Mouse (Mus musculus): ENCODE measurements around the gene Kit. TPM values are rescaled to one million over a fixed set of nuclear protein-coding genes. Genes with fewer than 3 reads are reported as not detected.

The Kit gene
- total RNA-seq, 1 experiment, result 37.3 TPM

GRCm38 (mm10) chr5:75574151-75574851 is 415 bp upstream of the Kit start:
- Histone ChIP-seq H3K4me3 (ENCODE audit: insufficient read depth in 1 of 2, low read depth in 1 of 2, low read length in 2 of 2, poor library complexity in 1 of 2, severe bottlenecking in 1 of 2) (peak overlapping the region; percentile 70 to 85), H3K9me3 (ENCODE audit: control insufficient read depth, insufficient read depth, low read depth, low read length) (no peaks in the 10 kb centered on the region), H3K4me1 (ENCODE audit: control insufficient read depth in 2 of 2, insufficient read depth in 2 of 2, low read length in 2 of 2, poor library complexity in 1 of 2) (peaks cover 0 to 4% of the 10 kb centered on the region in 2 experiments; a peak in 1 of 4 replicates), H3K36me3 (ENCODE audit: control insufficient read depth, insufficient read depth, low read length, poor library complexity, severe bottlenecking) (no peaks in the 10 kb centered on the region), H3K9ac (ENCODE audit: insufficient read depth, low read depth, low read length, poor library complexity, severe bottlenecking) (peak overlapping the region; percentile 72), H3K27ac (ENCODE audit: insufficient read depth, low read depth, low read length, poor library complexity, severe bottlenecking) (no peak overlapping the region)
- peak; percentile 47 for DNase-seq (ENCODE audit: low read depth, low spot score)
- TF ChIP-seq CHD2 (IDR thresholded peaks at IDR 0.05; ENCODE audit: low read depth, low read length) (no peak), MAFK (IDR thresholded peaks at IDR 0.05; ENCODE audit: insufficient read depth, low read depth, low read length) (no peak), ZC3H11A (IDR thresholded peaks at IDR 0.05; ENCODE audit: borderline replicate concordance, low read depth, low read length) (no peak), ZNF384 (IDR thresholded peaks at IDR 0.05; ENCODE audit: low read depth, low read length) (no peak), HCFC1 (IDR thresholded peaks at IDR 0.05; ENCODE audit: borderline replicate concordance, insufficient read depth, low read length) (no peak)
- in situ Hi-C loops (cut with MboI; ENCODE audit: low sequenced_read_pairs in 2 of 2, unreplicated experiment in 2 of 2), result no loop called here

- no peak for TF ChIP-seq ZC3H11A (IDR thresholded peaks at IDR 0.05; ENCODE audit: borderline replicate concordance, low read depth, low read length)
- 0 out of 2 replicates have a peak, but pooled peaks have one; percentile 20 for TF ChIP-seq HCFC1 (IDR thresholded peaks at IDR 0.05; ENCODE audit: borderline replicate concordance, insufficient read depth, low read length)
- no peak for TF ChIP-seq CHD2 (IDR thresholded peaks at IDR 0.05; ENCODE audit: low read depth, low read length)
- TF ChIP-seq MAFK (IDR thresholded peaks at IDR 0.05; ENCODE audit: insufficient read depth, low read depth, low read length), result no peak
- TF ChIP-seq ZNF384 (IDR thresholded peaks at IDR 0.05; ENCODE audit: low read depth, low read length), result peak; percentile 88
- no peaks in the 10 kb centered on the region for H3K36me3 ChIP-seq (ENCODE audit: control insufficient read depth, insufficient read depth, low read length, poor library complexity, severe bottlenecking)
- DNase-seq (ENCODE audit: low read depth, low spot score), result peak; percentile 33
- H3K4me1 ChIP-seq (ENCODE audit: control insufficient read depth in 2 of 2, insufficient read depth in 2 of 2, low read length in 2 of 2, poor library complexity in 1 of 2), result peaks cover 0 to 4% of the 10 kb centered on the region in 2 experiments; a peak in 1 of 4 replicates
- peak overlapping the region; percentile 18 for H3K27ac ChIP-seq (ENCODE audit: insufficient read depth, low read depth, low read length, poor library complexity, severe bottlenecking)
- H3K4me3 ChIP-seq (ENCODE audit: insufficient read depth in 1 of 2, low read depth in 1 of 2, low read length in 2 of 2, poor library complexity in 1 of 2, severe bottlenecking in 1 of 2), result peak overlapping the region; percentile 70 to 85
- peak overlapping the region; percentile 64 for H3K9ac ChIP-seq (ENCODE audit: insufficient read depth, low read depth, low read length, poor library complexity, severe bottlenecking)
- in situ Hi-C loops (cut with MboI; ENCODE audit: low sequenced_read_pairs in 2 of 2, unreplicated experiment in 2 of 2), result no loop called here
- H3K9me3 ChIP-seq (ENCODE audit: control insufficient read depth, insufficient read depth, low read depth, low read length), result no peaks in the 10 kb centered on the region
These were observed 1.1 kb downstream of the Kit start for GRCm38 (mm10) chr5:75575567-75576515.

DNA sequence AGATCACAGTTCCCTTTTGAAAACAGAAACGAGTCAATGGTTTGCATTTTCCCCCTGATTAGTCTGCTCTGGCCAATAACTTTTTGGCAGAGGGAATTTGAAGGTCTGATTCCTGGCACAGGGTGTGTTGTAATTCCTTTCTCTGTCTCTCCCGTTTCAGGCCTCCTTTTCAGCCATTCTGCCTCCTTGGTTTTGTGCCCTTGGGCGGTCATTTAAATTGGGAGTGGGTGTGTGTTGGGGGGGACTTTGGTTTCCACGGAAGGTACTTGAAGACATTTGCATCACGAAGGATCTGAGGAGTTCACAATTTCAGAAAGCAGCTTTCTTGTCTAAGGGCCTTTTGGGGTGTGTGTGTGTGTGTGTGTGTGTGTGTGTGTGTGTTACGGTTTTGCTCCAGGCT is 2.0 kb downstream of the Kit start:
- in situ Hi-C loops (cut with MboI; ENCODE audit: low sequenced_read_pairs in 2 of 2, unreplicated experiment in 2 of 2), result no loop called here
- Histone ChIP-seq H3K36me3 (ENCODE audit: control insufficient read depth, insufficient read depth, low read length, poor library complexity, severe bottlenecking) (no peaks in the 10 kb centered on the region), H3K4me1 (ENCODE audit: control insufficient read depth in 2 of 2, insufficient read depth in 2 of 2, low read length in 2 of 2, poor library complexity in 1 of 2) (peaks cover 0 to 4% of the 10 kb centered on the region in 2 experiments; a peak in 1 of 4 replicates), H3K4me3 (ENCODE audit: insufficient read depth in 1 of 2, low read depth in 1 of 2, low read length in 2 of 2, poor library complexity in 1 of 2, severe bottlenecking in 1 of 2) (peak overlapping the region; percentile 70 to 85; a peak in 3 of 4 replicates), H3K9me3 (ENCODE audit: control insufficient read depth, insufficient read depth, low read depth, low read length) (no peaks in the 10 kb centered on the region), H3K9ac (ENCODE audit: insufficient read depth, low read depth, low read length, poor library complexity, severe bottlenecking) (no peak overlapping the region), H3K27ac (ENCODE audit: insufficient read depth, low read depth, low read length, poor library complexity, severe bottlenecking) (no peak overlapping the region; the same call in 1 of the 2 replicates)
- TF ChIP-seq CHD2 (IDR thresholded peaks at IDR 0.05; ENCODE audit: low read depth, low read length) (no peak), ZC3H11A (IDR thresholded peaks at IDR 0.05; ENCODE audit: borderline replicate concordance, low read depth, low read length) (no peak), HCFC1 (IDR thresholded peaks at IDR 0.05; ENCODE audit: borderline replicate concordance, insufficient read depth, low read length) (no peak), ZNF384 (IDR thresholded peaks at IDR 0.05; ENCODE audit: low read depth, low read length) (no peak), MAFK (IDR thresholded peaks at IDR 0.05; ENCODE audit: insufficient read depth, low read depth, low read length) (no peak)
- DNase-seq (ENCODE audit: low read depth, low spot score), result peak; percentile 85

- H3K9me3 ChIP-seq (ENCODE audit: control insufficient read depth, insufficient read depth, low read depth, low read length), result no peaks in the 10 kb centered on the region
- in situ Hi-C loops (cut with MboI; ENCODE audit: low sequenced_read_pairs in 2 of 2, unreplicated experiment in 2 of 2), result no loop called here
- H3K4me3 ChIP-seq (ENCODE audit: insufficient read depth in 1 of 2, low read depth in 1 of 2, low read length in 2 of 2, poor library complexity in 1 of 2, severe bottlenecking in 1 of 2), result no peak overlapping the region
- peaks cover 0 to 4% of the 10 kb centered on the region in 2 experiments; a peak in 1 of 4 replicates for H3K4me1 ChIP-seq (ENCODE audit: control insufficient read depth in 2 of 2, insufficient read depth in 2 of 2, low read length in 2 of 2, poor library complexity in 1 of 2)
- H3K27ac ChIP-seq (ENCODE audit: insufficient read depth, low read depth, low read length, poor library complexity, severe bottlenecking), result no peak overlapping the region
- H3K9ac ChIP-seq (ENCODE audit: insufficient read depth, low read depth, low read length, poor library complexity, severe bottlenecking), result no peak overlapping the region
- no peak for DNase-seq (ENCODE audit: low read depth, low spot score)
- no peaks in the 10 kb centered on the region for H3K36me3 ChIP-seq (ENCODE audit: control insufficient read depth, insufficient read depth, low read length, poor library complexity, severe bottlenecking)
- TF ChIP-seq ZC3H11A (IDR thresholded peaks at IDR 0.05; ENCODE audit: borderline replicate concordance, low read depth, low read length), result no peak
- TF ChIP-seq CHD2 (IDR thresholded peaks at IDR 0.05; ENCODE audit: low read depth, low read length), result no peak
- no peak for TF ChIP-seq MAFK (IDR thresholded peaks at IDR 0.05; ENCODE audit: insufficient read depth, low read depth, low read length)
- no peak for TF ChIP-seq ZNF384 (IDR thresholded peaks at IDR 0.05; ENCODE audit: low read depth, low read length)
- no peak for TF ChIP-seq HCFC1 (IDR thresholded peaks at IDR 0.05; ENCODE audit: borderline replicate concordance, insufficient read depth, low read length)
These were observed 3.4 kb downstream of the Kit start for GRCm38 (mm10) chr5:75578141-75578540.
